Mouse (Mus musculus): Measurements from ENCODE around the gene Cysrt1.

Cysrt1 gene

GRCm38 (mm10) chr2:25242101-25242506, at the start of gene Cysrt1, which contains the start of gene Rnf208:
Gene Cysrt1, minus strand, starts transcription at chr2:25242452.
Gene Rnf208, plus strand, starts transcription at chr2:25242255.
- no peak for DNase-seq (ENCODE audit: low read depth, low spot score)

DNA sequence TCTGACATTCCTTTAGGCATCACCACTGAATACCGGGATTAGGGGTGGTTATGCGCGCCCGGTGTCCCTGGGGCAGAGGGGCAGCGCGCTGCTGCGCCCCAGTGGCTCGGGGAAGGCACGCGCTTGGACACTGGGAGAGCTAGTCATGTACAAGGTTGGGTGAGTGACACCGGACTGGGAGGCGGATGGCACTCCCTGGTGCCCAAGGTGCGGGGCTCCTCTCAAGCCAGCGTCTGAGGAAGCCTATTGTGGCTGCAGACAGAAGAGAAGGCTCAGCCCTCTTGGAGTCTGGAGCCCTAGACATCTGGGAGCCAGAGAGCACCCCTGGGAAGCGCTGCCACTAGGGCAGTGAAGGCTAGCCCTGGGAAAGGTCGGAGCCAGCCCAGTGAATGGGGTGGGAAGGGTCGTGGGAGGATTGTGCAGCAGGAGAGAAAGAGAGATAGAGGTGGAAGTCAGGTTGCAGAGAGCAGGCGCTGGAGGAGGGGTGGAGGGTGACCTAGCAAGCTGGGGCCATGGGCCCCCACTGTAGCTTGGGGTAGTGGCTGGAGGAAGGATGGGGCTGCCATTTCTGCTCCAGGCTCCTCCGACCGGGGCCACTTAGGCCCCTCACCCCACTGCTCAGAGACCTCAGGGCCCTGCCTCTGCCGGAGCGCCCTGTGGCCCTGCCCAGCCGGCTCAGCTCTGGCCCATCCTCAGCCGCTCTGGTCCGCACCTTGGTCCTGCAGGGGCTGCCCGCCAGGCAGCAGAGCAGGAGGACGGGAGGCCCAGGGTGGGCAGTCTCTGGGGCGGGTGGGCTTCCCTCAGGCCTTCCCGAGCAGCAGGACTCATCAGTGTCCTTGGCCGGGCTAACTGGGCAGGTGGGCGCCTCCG, 49.2 kb upstream of the Cysrt1 start:
- DNase-seq (ENCODE audit: low read depth, low spot score): no peak

DNA sequence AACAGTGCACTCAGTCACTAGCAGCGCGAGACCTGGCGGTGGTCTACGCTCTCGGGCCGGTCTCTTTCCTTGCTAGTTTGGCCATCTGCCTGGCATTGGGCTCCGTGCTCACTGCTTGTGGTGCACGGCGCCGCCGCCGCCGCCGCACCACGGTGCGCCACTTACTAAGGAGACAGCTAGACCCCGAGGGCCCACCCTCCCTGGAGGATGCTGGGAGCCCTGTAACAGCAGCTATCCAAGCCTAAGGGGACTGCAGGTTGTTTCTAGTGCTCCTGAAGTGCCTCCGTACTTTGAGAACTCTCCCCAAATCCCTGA, 48.5 kb upstream of the Cysrt1 start:
- no peak for DNase-seq (ENCODE audit: low read depth, low spot score)

DNA sequence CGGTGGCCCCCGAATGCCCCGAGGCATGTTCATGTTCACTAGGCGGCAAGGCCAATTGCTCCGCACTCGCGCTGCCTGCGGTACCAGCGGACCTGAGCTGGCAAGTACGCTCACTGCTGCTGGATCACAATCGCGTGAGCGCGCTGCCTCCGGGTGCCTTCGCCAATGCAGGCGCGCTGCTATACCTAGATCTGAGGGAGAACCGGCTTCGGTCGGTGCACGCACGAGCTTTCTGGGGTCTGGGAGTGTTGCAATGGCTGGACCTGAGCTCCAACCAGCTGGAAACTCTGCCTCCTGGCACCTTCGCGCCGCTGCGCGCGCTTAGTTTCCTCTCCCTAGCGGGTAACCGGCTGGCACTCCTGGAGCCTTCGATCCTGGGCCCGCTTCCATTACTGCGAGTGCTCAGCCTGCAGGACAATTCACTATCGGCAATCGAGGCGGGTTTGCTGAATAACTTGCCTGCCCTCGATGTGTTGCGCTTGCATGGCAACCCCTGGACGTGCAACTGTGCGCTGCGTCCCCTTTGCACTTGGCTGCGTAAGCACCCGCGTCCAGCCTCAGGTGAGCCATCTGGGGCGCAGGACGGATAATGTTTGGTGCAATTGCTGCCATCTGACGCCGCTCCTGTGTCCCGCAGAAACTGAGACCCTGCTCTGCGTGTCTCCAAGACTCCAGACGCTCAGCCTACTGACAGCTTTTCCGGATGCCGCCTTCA, 48.0 kb upstream of the Cysrt1 start:
- DNase-seq (ENCODE audit: low read depth, low spot score): no peak

DNA sequence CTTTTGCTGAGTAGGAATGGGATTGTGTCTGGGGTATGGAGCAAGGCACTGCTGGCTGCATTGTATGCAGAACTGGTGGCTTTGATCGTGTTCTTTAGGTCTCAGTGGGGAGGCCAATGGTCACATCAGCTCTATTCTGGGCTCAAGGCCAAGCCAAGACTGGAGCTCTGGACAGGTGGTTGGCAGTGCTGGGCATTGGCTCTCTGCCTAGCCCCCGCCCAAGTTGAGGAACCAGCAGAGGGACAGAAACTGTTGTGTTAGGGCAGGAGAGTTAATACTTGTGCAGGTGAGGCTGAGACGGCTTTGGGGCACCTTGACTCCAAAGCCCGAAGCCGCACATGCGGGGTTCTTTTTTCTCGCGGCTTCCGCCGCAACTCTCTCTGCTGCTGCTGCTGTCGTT, 47.4 kb upstream of the Cysrt1 start, which contains the start of gene Lrrc26:
TSS of gene Lrrc26 (plus strand) at position 265 of the 400 bp plus-strand sequence.
- DNase-seq (ENCODE audit: low read depth, low spot score): no peak

DNA sequence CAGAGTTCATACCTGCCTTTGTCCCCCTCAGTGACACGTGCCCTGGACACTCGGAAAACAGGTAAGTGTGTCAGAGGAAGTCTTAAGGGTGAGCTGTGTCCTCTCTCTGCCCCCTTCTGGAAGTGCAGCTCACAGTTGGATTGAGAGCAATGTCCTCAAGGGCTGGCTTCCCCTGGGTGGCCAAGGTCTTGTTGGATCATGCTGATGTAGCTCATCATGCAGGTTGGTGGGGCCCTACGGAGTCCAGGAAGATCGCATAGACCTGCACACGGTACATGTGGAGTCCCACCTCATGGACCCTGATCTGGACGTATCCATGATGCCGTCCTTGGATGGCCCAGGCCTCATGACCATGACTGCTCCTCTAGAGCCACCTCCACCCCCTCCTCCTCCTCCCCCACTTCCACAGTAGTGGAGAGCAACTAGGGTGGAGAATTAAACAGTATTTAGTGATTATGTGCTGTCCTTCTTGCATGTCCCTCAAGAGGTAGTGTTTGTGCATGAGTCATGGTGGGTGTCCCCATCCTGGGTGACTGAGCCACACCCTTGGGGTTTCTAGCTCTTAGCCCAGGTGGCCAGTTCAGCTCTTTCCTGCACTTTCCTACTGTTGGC, 46.6 kb upstream of the Cysrt1 start:
- no peak for DNase-seq (ENCODE audit: low read depth, low spot score)

- no peak for DNase-seq (ENCODE audit: low read depth, low spot score)
Measured at GRCm38 (mm10) chr2:25287927-25288649, 45.8 kb upstream of the Cysrt1 start, which contains the start of gene Tmem210. Gene Tmem210, plus strand, starts transcription at chr2:25288145.

GRCm38 (mm10) chr2:25286837-25287636, 44.8 kb upstream of the Cysrt1 start:
- DNase-seq (ENCODE audit: low read depth, low spot score): no peak

DNA sequence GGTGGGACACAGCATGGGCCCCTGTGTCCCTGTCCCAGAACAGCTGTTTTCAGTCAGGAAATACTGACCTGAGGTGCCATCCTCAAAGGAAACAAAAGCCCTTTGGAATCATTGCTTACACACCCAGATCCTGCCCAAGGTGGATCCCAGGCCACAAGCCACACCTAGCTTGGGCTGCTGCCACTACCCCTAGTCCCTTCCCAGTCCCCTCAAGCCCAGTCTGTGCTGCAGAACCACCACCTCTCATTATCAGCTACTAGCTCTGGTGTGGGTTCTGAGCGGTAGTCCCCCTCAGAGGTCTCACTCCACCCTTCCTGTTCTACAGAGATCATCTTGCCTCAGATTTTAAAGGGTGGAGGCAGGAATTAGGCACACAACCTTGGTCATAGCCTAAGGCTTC, 44.1 kb upstream of the Cysrt1 start:
- DNase-seq (ENCODE audit: low read depth, low spot score): no peak

DNA sequence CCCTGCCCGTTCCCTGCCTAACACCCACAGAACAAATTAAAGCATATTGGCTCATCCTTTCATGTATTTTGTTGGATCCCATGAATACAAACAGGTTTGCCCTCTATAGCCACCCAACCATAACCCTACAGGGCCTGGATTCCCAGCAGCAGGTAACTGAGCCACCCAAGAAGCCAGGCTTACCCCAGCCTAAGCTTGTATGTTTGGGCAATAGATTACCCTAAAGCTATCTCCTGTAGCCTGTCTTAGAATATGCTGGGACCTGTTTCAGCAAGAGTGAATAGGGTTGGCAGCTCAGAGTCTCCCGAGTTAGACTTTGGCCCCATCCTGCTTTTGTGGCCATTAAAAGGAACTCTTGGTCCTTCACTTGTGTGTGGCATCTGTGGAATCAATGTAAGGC, 43.3 kb upstream of the Cysrt1 start:
- DNase-seq (ENCODE audit: low read depth, low spot score): no peak

- DNase-seq (ENCODE audit: low read depth, low spot score): no peak
Measured at GRCm38 (mm10) chr2:25278928-25279882, 37.0 kb upstream of the Cysrt1 start.

DNA sequence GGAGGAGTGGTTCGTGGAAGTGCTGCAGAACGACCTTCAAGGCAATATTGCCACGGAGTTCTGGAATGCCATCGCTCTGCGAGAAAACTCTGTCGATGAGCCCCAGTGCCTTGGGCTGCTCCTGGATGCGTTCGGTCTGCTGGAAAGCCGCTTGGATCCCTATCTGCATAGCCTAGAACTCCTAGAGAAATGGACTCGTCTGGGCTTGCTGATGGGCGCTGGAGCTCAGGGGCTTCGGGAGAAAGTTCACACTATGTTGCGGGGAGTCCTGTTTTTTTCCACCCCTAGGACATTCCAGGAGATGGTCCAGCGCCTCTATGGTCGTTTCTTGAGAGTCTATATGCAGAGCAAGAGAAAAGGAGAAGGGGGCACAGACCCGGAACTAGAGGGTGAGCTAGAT, 30.8 kb upstream of the Cysrt1 start:
- no peak for DNase-seq (ENCODE audit: low read depth, low spot score)

- no peak for DNase-seq (ENCODE audit: low read depth, low spot score)
Measured at GRCm38 (mm10) chr2:25272515-25272914, 30.3 kb upstream of the Cysrt1 start.

GRCm38 (mm10) chr2:25271827-25272511, 29.7 kb upstream of the Cysrt1 start, which contains the start of the genes Ssna1 and Anapc2:
Gene Ssna1, minus strand, starts transcription at chr2:25272438.
Gene Anapc2, plus strand, starts transcription at chr2:25272478.
- DNase-seq (ENCODE audit: low read depth, low spot score): peak; percentile 96

GRCm38 (mm10) chr2:25267746-25268309, 25.6 kb upstream of the Cysrt1 start:
- DNase-seq (ENCODE audit: low read depth, low spot score): no peak

DNA sequence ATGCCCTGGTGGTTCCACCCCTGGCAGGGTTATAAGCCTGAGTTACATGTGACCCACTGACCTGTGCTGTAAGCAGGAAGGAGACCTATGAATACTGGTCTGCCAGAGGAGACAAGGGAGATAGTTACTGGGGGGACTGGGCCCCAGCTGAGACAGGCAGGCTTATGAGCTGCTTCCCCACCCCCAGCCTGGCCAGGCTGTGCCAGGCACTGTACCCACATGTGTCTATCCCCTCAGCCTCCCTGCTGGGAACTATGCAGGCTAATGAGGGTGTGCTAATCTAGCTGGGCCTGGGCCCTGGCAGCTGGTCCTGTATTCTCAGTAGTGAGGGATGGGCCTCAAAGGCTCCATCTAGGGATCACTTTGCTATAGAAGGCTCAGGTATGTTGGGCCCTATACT, 25.0 kb upstream of the Cysrt1 start:
- no peak for DNase-seq (ENCODE audit: low read depth, low spot score)

DNA sequence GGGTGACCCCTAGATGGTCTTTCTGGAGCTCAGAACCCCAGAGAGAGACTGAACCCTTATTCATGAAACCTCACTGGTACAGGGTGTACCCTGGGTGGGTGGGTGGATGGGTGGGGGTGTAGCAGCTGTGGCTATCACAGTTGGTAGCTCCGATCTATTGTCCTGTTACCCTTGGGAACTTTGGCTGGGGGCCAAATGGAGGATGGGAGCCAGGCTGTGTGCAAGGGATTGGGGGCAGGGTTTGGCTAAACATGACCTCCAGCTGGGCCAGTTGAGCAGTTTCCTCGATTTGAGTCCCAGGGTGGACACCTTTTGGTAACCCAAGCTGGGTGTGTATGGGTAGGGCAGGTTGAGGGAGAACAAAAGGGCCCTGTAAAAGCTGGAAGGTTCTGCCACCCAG, 24.5 kb upstream of the Cysrt1 start:
- no peak for DNase-seq (ENCODE audit: low read depth, low spot score)

- no peak for DNase-seq (ENCODE audit: low read depth, low spot score)
Measured at GRCm38 (mm10) chr2:25265897-25266656, 23.8 kb upstream of the Cysrt1 start.
